Mouse (Mus musculus) frontal cortex, postnatal 10 days (tissue): ENCODE data around the gene Sipa1l2.
"Not testable (repeated sequence)": the region's sequence is repeated elsewhere in the genome, so short reads cannot be mapped to it uniquely, and the experiment has no call there.

Experiments
- DNase-seq, 2 experiments: peaks; one replicate each; pipeline ENCODE4 v3.0.0; 2022; ENCODE audit warnings: low spot score in 2 of 2, mixed read lengths in 1 of 2

Sipa1l2 gene

GRCm38 (mm10) chr8:125539056-125540013, 30.3 kb downstream of the Sipa1l2 start:
- no peak for DNase-seq

GRCm38 (mm10) chr8:125538265-125538664, 31.3 kb downstream of the Sipa1l2 start:
- no peak for DNase-seq

GRCm38 (mm10) chr8:125533709-125534108, 35.9 kb downstream of the Sipa1l2 start:
- peak in 1 of 2 experiments; percentile 41 for DNase-seq

DNA sequence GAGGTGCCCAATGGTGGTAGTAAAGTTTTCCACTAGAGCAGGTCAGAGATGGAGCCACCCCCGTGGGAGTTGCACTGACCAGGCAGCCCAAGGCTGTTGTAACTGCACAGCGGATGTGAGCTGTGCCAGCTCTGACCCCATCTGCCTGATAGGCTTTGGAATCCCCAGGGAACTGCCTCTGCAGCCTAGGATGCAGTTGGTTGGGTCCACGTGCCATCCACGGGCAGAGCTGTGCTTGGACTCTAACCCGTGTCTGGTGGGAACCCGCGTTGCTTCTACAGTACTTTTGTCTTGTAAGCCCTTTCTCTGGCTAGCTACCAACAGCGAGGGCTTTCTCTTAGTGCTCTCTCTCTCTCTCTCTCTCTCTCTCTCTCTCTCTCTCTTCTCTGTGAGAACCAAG, 36.7 kb downstream of the Sipa1l2 start:
- no peak for DNase-seq

DNA sequence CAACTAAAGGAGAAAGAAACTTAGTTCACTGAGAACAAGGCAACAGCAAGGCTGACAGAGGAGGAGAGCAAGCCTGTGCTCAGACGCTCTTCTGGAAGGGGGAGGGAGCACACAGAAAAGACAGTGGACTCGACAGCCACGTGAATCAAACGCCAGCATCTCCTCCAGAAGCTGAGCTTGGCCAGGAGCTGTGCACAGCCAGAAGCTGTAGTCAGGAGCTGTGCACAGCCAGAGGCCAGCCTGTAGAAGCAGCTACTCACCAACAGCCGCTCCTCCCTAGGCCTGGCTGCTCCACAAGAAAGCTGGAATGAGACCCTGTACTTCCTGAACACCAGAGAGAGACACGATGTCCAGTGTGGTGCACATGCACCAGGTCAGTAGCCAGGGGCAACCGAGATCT, 37.4 kb downstream of the Sipa1l2 start:
- DNase-seq: no peak

DNA sequence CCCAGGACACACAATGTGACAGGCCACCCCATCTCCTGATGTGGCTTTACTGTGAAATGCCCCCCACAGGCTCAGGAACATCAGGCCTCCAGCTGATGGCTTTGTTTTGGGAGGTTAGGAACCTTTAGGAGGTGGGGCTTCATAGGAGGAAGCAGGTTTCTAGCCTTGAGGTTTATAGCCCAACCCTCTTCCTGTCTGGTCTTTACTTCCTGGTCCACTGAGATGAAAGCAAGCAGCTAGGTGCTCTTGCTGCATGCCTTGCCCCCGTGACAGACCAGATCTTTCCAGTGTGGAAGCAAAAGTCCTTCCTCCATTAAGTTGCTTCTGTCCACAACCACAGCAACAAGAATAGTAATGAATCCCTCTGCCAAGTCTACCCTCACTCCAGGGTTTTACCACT, 38.0 kb downstream of the Sipa1l2 start:
- DNase-seq: no peak

GRCm38 (mm10) chr8:125531088-125531438, 38.5 kb downstream of the Sipa1l2 start:
- DNase-seq: no peak

DNA sequence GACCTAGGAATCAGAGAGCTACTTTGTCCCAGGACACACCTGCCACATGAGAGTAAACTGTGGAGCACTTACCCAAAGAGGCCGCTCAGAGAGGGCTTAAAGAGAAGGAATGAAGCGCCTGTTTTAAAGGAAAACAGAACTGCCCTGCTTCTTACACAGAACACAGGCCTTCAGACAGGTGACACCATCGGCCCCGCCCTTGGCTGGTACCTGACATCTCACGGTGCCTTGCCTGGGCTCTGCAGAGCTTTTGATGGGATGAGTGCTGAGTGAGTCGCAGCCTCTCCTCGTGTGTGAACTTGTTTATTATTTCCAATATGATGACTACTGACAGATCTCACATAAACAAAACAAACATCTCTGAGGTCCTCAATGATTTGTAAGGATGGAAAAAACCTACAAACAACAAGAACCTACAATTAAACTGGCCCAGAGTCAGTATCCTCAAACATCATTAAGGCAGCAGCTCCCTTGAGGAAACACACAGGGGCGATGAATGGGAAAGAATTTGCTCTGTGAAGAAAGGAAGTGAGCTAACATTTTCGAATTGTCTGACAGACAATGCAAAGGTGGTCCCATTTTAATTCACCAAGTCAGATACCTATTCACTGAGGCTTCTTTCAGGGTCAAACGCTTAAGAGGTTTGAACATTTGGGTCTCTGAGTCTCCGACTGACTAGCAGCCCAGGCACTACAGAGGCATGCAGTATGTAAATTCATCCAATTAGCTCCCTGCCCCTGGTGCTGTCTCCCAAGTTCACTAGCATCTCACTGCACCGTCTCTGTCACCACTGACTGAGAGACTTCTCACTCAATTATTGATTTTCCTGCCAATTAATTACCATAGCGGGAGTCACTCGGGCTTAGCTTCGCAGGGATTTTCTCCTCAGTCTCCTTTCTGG, 39.2 kb downstream of the Sipa1l2 start:
- DNase-seq: no peak

- DNase-seq: no peak
Measured at GRCm38 (mm10) chr8:125529019-125529418, 40.6 kb downstream of the Sipa1l2 start.

- DNase-seq: no peak
Measured at GRCm38 (mm10) chr8:125527941-125528340, 41.7 kb downstream of the Sipa1l2 start.

DNA sequence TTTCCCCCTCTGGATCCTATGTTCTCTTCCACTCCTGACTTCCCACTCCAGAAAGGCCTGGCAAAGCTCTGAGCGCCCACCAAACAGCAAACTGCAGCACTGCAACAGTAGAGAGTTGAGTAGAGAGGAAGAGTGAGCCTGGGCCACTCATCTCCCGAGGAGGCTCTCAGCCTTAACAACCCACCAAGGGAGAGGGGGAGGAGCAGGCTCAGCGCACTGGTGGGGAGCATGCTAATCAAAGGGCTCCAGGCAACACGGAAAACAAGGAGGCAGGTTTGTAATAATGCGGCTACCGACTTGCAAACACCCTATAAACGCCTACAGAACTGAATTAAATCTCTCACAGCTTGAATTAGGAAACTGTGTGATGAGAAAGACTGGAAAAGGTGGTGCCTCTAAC, 42.6 kb downstream of the Sipa1l2 start:
- DNase-seq: no peak

DNA sequence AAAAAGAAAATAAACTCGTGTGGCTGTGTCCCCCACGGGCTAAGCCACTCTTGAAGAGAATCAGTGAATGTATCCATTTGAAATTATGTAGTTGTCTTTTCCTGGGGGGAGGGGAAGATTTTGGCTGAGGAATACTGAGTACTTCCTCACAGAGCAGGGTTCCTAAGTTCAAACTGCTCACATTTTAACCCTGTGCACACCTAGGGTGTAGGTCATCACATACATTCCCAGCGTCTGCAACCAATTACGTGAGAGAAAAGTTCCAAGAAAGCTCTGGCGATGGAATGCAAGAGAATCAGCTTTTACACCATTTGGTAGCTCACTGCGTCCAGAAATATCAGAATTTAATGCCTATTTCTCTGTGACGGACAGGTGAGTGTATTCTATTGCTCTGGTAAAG, 43.0 kb downstream of the Sipa1l2 start:
- DNase-seq: no peak

DNA sequence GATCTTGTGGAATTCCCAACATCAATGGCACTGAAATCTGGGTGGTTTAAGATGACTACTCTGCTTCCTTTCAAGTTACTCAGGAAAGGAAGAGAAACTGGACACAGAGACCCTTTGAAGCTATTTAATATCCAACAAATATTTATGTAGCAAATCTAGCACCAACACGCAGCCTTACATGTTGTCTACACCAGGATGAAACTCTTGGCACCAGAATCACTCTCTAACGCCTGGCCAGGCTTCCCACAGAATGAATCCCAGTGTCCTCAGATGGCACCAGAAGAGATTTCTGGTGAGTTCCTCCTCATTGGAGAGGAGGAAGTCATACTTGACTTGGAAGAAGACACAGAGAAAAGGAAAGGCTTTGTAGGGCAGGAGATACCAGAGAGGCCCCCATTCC, 45.1 kb downstream of the Sipa1l2 start:
- DNase-seq: no peak

- no peak for DNase-seq
Measured at GRCm38 (mm10) chr8:125523213-125523612, 46.4 kb downstream of the Sipa1l2 start.

- no peak for DNase-seq
Measured at GRCm38 (mm10) chr8:125522151-125522550, 47.5 kb downstream of the Sipa1l2 start.

GRCm38 (mm10) chr8:125521087-125521486, 48.5 kb downstream of the Sipa1l2 start:
- DNase-seq: no peak

- not testable (repeated sequence) for DNase-seq
Measured at GRCm38 (mm10) chr8:125520308-125520707, 49.3 kb downstream of the Sipa1l2 start.

- DNase-seq: no peak
Measured at GRCm38 (mm10) chr8:125518951-125519350, 50.7 kb downstream of the Sipa1l2 start.

- DNase-seq: no peak
Measured at GRCm38 (mm10) chr8:125518301-125518700, 51.3 kb downstream of the Sipa1l2 start.

GRCm38 (mm10) chr8:125517397-125517796, 52.2 kb downstream of the Sipa1l2 start:
- DNase-seq: no peak

GRCm38 (mm10) chr8:125516115-125516905, 53.3 kb downstream of the Sipa1l2 start:
- DNase-seq: no peak

GRCm38 (mm10) chr8:125515665-125516064, 53.9 kb downstream of the Sipa1l2 start:
- no peak for DNase-seq
